ENCODE assay signal across 8 mouse cellular contexts in the genomic region with DNA sequence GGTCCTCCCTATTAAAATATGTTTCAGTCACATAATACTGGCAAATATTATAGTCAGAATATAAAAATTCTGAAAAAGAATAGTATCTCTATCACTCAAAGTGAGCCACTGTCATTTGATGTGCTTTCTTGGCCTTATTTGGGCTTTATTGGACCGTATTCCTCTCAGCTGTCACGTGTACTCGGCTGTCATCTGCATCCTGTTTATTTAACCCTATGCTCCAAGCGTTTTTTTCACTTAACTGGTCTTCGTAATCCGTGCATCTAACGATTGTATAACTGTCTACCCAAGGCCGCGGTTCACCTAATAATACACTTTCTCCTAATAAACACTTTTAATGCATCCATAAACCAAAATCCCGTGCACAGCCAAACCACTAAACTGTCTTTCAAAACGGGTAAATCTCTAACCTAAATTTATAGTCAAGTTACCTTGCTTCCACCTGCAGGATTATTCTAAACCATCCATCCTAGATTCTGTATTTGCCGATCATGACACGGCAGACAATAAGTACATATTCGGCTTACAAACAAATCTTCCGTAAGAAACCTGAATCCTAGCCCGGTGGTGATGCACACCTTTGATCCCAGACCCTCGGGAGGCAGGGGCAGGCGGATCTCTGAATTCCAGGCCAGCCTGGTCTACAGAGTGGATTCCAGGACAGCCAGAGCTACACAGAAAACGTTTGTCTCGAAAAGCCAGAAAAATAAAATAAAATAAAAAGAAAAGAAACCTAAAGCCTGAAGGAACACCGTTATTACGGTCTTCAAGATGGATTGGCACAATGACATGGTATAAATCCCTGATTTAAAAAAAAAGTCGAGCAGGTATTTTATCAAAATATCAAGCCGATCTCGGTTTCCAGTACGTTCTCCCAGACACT. TPM values are rescaled to one million over a fixed set of nuclear protein-coding genes. Genes with fewer than 3 reads are reported as not detected.
DNase-seq lines count a peak whose midpoint lies in the region; ATAC-seq and TF ChIP-seq lines count a peak whose summit lies in the region.

No protein-coding gene starts in this region.

- peak overlapping the region; percentile 94 for H3K9ac ChIP-seq in forebrain, embryonic 13.5 days
- peak overlapping the region; percentile 92 for H3K9ac ChIP-seq in kidney, postnatal 0 days (ENCODE audit: low read depth, low read length)
- peak overlapping the region; percentile 92 for H3K9ac ChIP-seq in midbrain, embryonic 12.5 days (replicated peaks)

- no peak for TF ChIP-seq CTCF in kidney, postnatal 0 days (IDR thresholded peaks at IDR 0.05; ENCODE audit: low read depth)

- peak; percentile 24 for DNase-seq in thymus, postnatal 14 days
- DNase-seq in thymus, adult 18-20 months: no peak
- DNase-seq in kidney, postnatal 0 days (ENCODE audit: low spot score): peak; percentile 66
- no peak for DNase-seq in layer of hippocampus, adult 8-10 months (ENCODE audit: low spot score in 2 of 2)
- DNase-seq in gastrocnemius, postnatal 14 days: no peak

- peak overlapping the region; percentile 82 for H3K4me3 ChIP-seq in forebrain, embryonic 13.5 days
- H3K4me3 ChIP-seq in kidney, postnatal 0 days (replicated peaks; ENCODE audit: low read depth, low read length): peak overlapping the region; percentile 72
- H3K4me3 ChIP-seq in midbrain, embryonic 12.5 days: peak overlapping the region; percentile 82

- intact Hi-C loops in gastrocnemius, postnatal 14 days (cut with DNase I; ENCODE audit: low total_unique reads): no loop called here

- peak overlapping the region; percentile 94; the same call in 1 of the 2 replicates for H3K27ac ChIP-seq in forebrain, embryonic 13.5 days
- peak overlapping the region; percentile 97 for H3K27ac ChIP-seq in kidney, postnatal 0 days
- peak overlapping the region; percentile 97 for H3K27ac ChIP-seq in midbrain, embryonic 12.5 days (replicated peaks)

- no peaks in the 10 kb centered on the region for H3K9me3 ChIP-seq in forebrain, embryonic 13.5 days (replicated peaks)
- H3K9me3 ChIP-seq in kidney, postnatal 0 days (replicated peaks; ENCODE audit: low read length): no peaks in the 10 kb centered on the region
- H3K9me3 ChIP-seq in midbrain, embryonic 12.5 days: no peaks in the 10 kb centered on the region

- H3K27me3 ChIP-seq in forebrain, embryonic 13.5 days: no peaks in the 10 kb centered on the region
- H3K27me3 ChIP-seq in kidney, postnatal 0 days (ENCODE audit: insufficient read depth, low read length): no peaks in the 10 kb centered on the region
- H3K27me3 ChIP-seq in midbrain, embryonic 12.5 days: no peaks in the 10 kb centered on the region

- H3K36me3 ChIP-seq in forebrain, embryonic 13.5 days (ENCODE audit: poor library complexity, severe bottlenecking): peaks cover 17% of the 10 kb centered on the region
- H3K36me3 ChIP-seq in kidney, postnatal 0 days (ENCODE audit: insufficient read depth, low read length): no peaks in the 10 kb centered on the region
- peaks cover 7% of the 10 kb centered on the region for H3K36me3 ChIP-seq in midbrain, embryonic 12.5 days

- H3K4me1 ChIP-seq in forebrain, embryonic 13.5 days: peaks cover 22% of the 10 kb centered on the region
- peaks cover 4% of the 10 kb centered on the region; the same call in 1 of the 2 replicates for H3K4me1 ChIP-seq in kidney, postnatal 0 days (replicated peaks; ENCODE audit: insufficient read depth, low read length)
- H3K4me1 ChIP-seq in midbrain, embryonic 12.5 days: peaks cover 18% of the 10 kb centered on the region

- ATAC-seq in forebrain, embryonic 13.5 days: no peak
- no peak for ATAC-seq in kidney, postnatal 0 days (replicated peaks; ENCODE audit: low FRiP score, low read depth)
- ATAC-seq in midbrain, embryonic 12.5 days (ENCODE audit: low FRiP score, low read depth): no peak
- ATAC-seq in frontal cortex, adult (ENCODE audit: low TSS enrichment): no peak

- 43% methylated on average over 26 of the region's 26 CpGs for WGBS in forebrain, embryonic 13.5 days
- WGBS in kidney, postnatal 0 days: 17% methylated on average over 26 of the region's 26 CpGs
- WGBS in midbrain, embryonic 12.5 days: 49% methylated on average over 26 of the region's 26 CpGs

- peak overlapping the region; percentile 76 for H3K4me2 ChIP-seq in forebrain, embryonic 13.5 days
- H3K4me2 ChIP-seq in kidney, postnatal 0 days (ENCODE audit: low read length): peak overlapping the region; percentile 84
- peak overlapping the region; percentile 73 for H3K4me2 ChIP-seq in midbrain, embryonic 12.5 days (replicated peaks)

RNA-seq across cellular contexts. Expression of a gene that starts 1.7 kb away (rescaled TPM):
- polyA plus RNA-seq in forebrain, embryonic 13.5 days (2015; fragmentation: Nextera tagmentation; extraction: Ambion mirVana): 82.0 and 82.9 TPM in 2 replicates
- polyA plus RNA-seq in kidney, postnatal 0 days (2015; fragmentation: Nextera tagmentation; extraction: Ambion mirVana): 73.7 and 75.7 TPM in 2 replicates
- 68.2 and 76.9 TPM in 2 replicates for polyA plus RNA-seq in midbrain, embryonic 12.5 days (2016; fragmentation: Nextera tagmentation; extraction: Ambion mirVana)
- total RNA-seq in layer of hippocampus, adult 8-10 months (2022): 10 to 100 TPM; 71.4 to 86.7 (median 76.9) TPM
- total RNA-seq in gastrocnemius, postnatal 14 days (2021): 10 to 100 TPM; 23.6 to 26.4 TPM

RNA-seq across cellular contexts. Expression of a gene that starts 54.5 kb away (rescaled TPM):
- 161 and 166 TPM in 2 replicates for polyA plus RNA-seq in forebrain, embryonic 13.5 days (2015; fragmentation: Nextera tagmentation; extraction: Ambion mirVana)
- polyA plus RNA-seq in kidney, postnatal 0 days (2015; fragmentation: Nextera tagmentation; extraction: Ambion mirVana): 163 and 179 TPM in 2 replicates
- polyA plus RNA-seq in midbrain, embryonic 12.5 days (2016; fragmentation: Nextera tagmentation; extraction: Ambion mirVana): 169 and 171 TPM in 2 replicates
- 10 to 100 TPM; 42.0 to 45.3 (median 43.3) TPM for total RNA-seq in layer of hippocampus, adult 8-10 months (2022)
- 10 to 100 TPM; 30.3 to 30.6 TPM for total RNA-seq in gastrocnemius, postnatal 14 days (2021)

RNA-seq across cellular contexts. Expression of a gene that starts 58.8 kb away (rescaled TPM):
- 45.0 and 45.2 TPM in 2 replicates for polyA plus RNA-seq in forebrain, embryonic 13.5 days (2015; fragmentation: Nextera tagmentation; extraction: Ambion mirVana)
- 27.5 and 29.5 TPM in 2 replicates for polyA plus RNA-seq in kidney, postnatal 0 days (2015; fragmentation: Nextera tagmentation; extraction: Ambion mirVana)
- polyA plus RNA-seq in midbrain, embryonic 12.5 days (2016; fragmentation: Nextera tagmentation; extraction: Ambion mirVana): 73.3 and 73.6 TPM in 2 replicates
- 10 to 100 TPM; 73.3 to 82.8 (median 79.4) TPM for total RNA-seq in layer of hippocampus, adult 8-10 months (2022)
- total RNA-seq in gastrocnemius, postnatal 14 days (2021): 100 to 1,000 TPM; 227 to 381 TPM

Comparison
In these comparisons a context has a peak if more than half of its experiments do, and no peak if none do; other contexts are left out.
1. DNase-seq: peak in thymus, postnatal 14 days (single experiment) and kidney, postnatal 0 days (single experiment); none in thymus, adult 18-20 months (0 of 2), layer of hippocampus, adult 8-10 months (0 of 2) and gastrocnemius, postnatal 14 days (single experiment).
2. Peak in every context shown above with its lines, with median percentiles within 50 percentile points of each other: H3K27ac ChIP-seq, H3K4me2 ChIP-seq, H3K4me3 ChIP-seq and H3K9ac ChIP-seq.